ENCODE assay signal across 18 mouse cellular contexts in the genomic region with DNA sequence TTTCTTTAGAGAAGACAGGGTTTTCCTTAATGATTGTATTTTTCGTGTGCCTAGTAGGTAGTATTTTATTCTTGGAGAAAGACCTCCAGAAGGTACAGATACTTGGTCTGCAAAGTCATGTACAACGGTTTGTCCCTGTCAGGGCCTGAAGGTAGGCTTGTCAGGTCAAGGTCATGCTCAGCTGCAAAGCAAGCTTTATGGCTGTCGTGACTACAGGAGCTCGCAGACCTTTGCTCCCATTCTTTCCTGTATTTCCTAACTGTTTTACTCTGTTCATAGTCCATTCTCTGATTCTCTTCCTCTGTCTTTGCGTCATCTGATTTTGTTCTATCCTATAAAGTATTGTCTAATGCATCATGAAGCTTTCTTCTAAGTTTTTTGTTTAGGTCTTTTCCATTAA. TPM values are rescaled to one million over a fixed set of nuclear protein-coding genes. Genes with fewer than 3 reads are reported as not detected.
DNase-seq lines count a peak whose midpoint lies in the region; ATAC-seq lines count a peak whose summit lies in the region.
"Had no signal": no experiment of that assay in that cellular context is flagged by ENCODE, and none has a peak within 500 bp of the region (broad histone marks: within the 10 kb centered on the region; RNA-seq: fewer than 3 reads in every experiment).

No protein-coding gene starts in this region.

- no peak overlapping the region for H3K4me3 ChIP-seq in intestine, embryonic 16.5 days (ENCODE audit: low read length)
- no peak overlapping the region for H3K4me3 ChIP-seq in liver, embryonic 16.5 days (ENCODE audit: low read depth, low read length)
- H3K4me3 ChIP-seq: hindbrain, embryonic 10.5 days; midbrain, embryonic 15.5 days; neural tube, embryonic 15.5 days had no signal

- H3K4me1 ChIP-seq in intestine, embryonic 16.5 days (ENCODE audit: control insufficient read depth, insufficient read depth, low read length): no peaks in the 10 kb centered on the region
- H3K4me1 ChIP-seq in liver, embryonic 16.5 days (ENCODE audit: control insufficient read depth, low read depth, low read length): no peaks in the 10 kb centered on the region; the same call in 1 of the 2 replicates
- H3K4me1 ChIP-seq: hindbrain, embryonic 10.5 days; midbrain, embryonic 15.5 days; neural tube, embryonic 15.5 days had no signal

- no peak overlapping the region for H3K4me2 ChIP-seq in intestine, embryonic 16.5 days (ENCODE audit: low read depth, low read length)
- no peak overlapping the region for H3K4me2 ChIP-seq in liver, embryonic 16.5 days (ENCODE audit: low read depth, low read length)
- H3K4me2 ChIP-seq: midbrain, embryonic 15.5 days; neural tube, embryonic 15.5 days had no signal

- H3K27ac ChIP-seq in intestine, embryonic 16.5 days (ENCODE audit: low read length): no peak overlapping the region
- H3K27ac ChIP-seq in liver, embryonic 16.5 days (ENCODE audit: low read length): no peak overlapping the region
- H3K27ac ChIP-seq: hindbrain, embryonic 10.5 days; midbrain, embryonic 15.5 days; neural tube, embryonic 15.5 days had no signal

- H3K9ac ChIP-seq in intestine, embryonic 16.5 days (ENCODE audit: low read depth, low read length): no peak overlapping the region
- no peak overlapping the region for H3K9ac ChIP-seq in liver, embryonic 16.5 days (ENCODE audit: low read depth, low read length)
- H3K9ac ChIP-seq: forebrain, postnatal 0 days; midbrain, embryonic 15.5 days; neural tube, embryonic 15.5 days had no signal

- WGBS in intestine, embryonic 16.5 days: 67% methylated on average over 5 of the region's 5 CpGs
- 71% methylated on average over 5 of the region's 5 CpGs for WGBS in liver, embryonic 16.5 days (ENCODE audit: insufficient replicate concordance)

- peak; percentile 90 for ATAC-seq in intestine, embryonic 16.5 days
- ATAC-seq in liver, embryonic 16.5 days (ENCODE audit: low read depth): peak; percentile 78
- ATAC-seq: forebrain, postnatal 0 days; lung, postnatal 0 days; midbrain, embryonic 15.5 days had no signal

- H3K36me3 ChIP-seq in intestine, embryonic 16.5 days (ENCODE audit: control insufficient read depth, insufficient read depth, low read length): no peaks in the 10 kb centered on the region
- peaks cover 8% of the 10 kb centered on the region for H3K36me3 ChIP-seq in liver, embryonic 16.5 days (ENCODE audit: control insufficient read depth, insufficient read depth)

- no peaks in the 10 kb centered on the region for H3K27me3 ChIP-seq in intestine, embryonic 16.5 days (replicated peaks; ENCODE audit: control insufficient read depth, insufficient read depth, low read length)
- no peaks in the 10 kb centered on the region for H3K27me3 ChIP-seq in liver, embryonic 16.5 days (ENCODE audit: control insufficient read depth, insufficient read depth, low read depth, low read length)
- H3K27me3 ChIP-seq: CH12.LX; midbrain, embryonic 15.5 days; neural tube, embryonic 15.5 days had no signal

- DNase-seq in adrenal gland, postnatal 10 days: peak; percentile 31
- DNase-seq in adrenal gland, postnatal 25 days: no peak
- peak; percentile 19 for DNase-seq in kidney, postnatal 14 days
- DNase-seq in kidney, postnatal 10 days: no peak
- no peak for DNase-seq in thymus, postnatal 0 days (ENCODE audit: low spot score)
- DNase-seq: cerebellum, adult 18-20 months; cerebellum, postnatal 25 days; embryo, embryonic 11 days; forebrain, postnatal 0 days; gastrocnemius, postnatal 36 days; thymus, postnatal 25 days had no signal

- no peaks in the 10 kb centered on the region for H3K9me3 ChIP-seq in intestine, embryonic 16.5 days (ENCODE audit: control insufficient read depth, low read length)
- no peaks in the 10 kb centered on the region for H3K9me3 ChIP-seq in liver, embryonic 16.5 days (replicated peaks; ENCODE audit: control insufficient read depth, low read length)
- H3K9me3 ChIP-seq: hindbrain, embryonic 10.5 days; midbrain, embryonic 15.5 days; neural tube, embryonic 15.5 days had no signal

RNA-seq across cellular contexts. Expression of a gene that starts 49.3 kb away (rescaled TPM):
- total RNA-seq in adrenal gland, postnatal 10 days (2021): 10 to 100 TPM; 91.1 to 92.7 TPM
- total RNA-seq in adrenal gland, postnatal 25 days (2021): 90.0 and 132 TPM in 2 replicates
- 125 and 129 TPM in 2 replicates for polyA plus RNA-seq in intestine, embryonic 16.5 days (2015; fragmentation: Nextera tagmentation; extraction: Ambion mirVana)
- polyA plus RNA-seq in liver, embryonic 16.5 days (2015; fragmentation: Nextera tagmentation; extraction: Ambion mirVana): 64.6 and 68.9 TPM in 2 replicates
- polyA plus RNA-seq in thymus, postnatal 0 days (2015; fragmentation: Nextera tagmentation; extraction: Ambion mirVana): 157 and 164 TPM in 2 replicates

RNA-seq across cellular contexts. Expression of a gene that starts 49.3 kb away (rescaled TPM):
- total RNA-seq in adrenal gland, postnatal 10 days (2021): 100 to 1,000 TPM; 115 to 117 TPM
- total RNA-seq in adrenal gland, postnatal 25 days (2021): 129 and 151 TPM in 2 replicates
- polyA plus RNA-seq in intestine, embryonic 16.5 days (2015; fragmentation: Nextera tagmentation; extraction: Ambion mirVana): 153 and 159 TPM in 2 replicates
- 52.8 and 57.8 TPM in 2 replicates for polyA plus RNA-seq in liver, embryonic 16.5 days (2015; fragmentation: Nextera tagmentation; extraction: Ambion mirVana)
- 218 and 226 TPM in 2 replicates for polyA plus RNA-seq in thymus, postnatal 0 days (2015; fragmentation: Nextera tagmentation; extraction: Ambion mirVana)

Comparison
In these comparisons a context has a peak if more than half of its experiments do, and no peak if none do; other contexts are left out.
1. DNase-seq: peak in adrenal gland, postnatal 10 days (single experiment) and kidney, postnatal 14 days (single experiment); none in adrenal gland, postnatal 25 days (single experiment), kidney, postnatal 10 days (single experiment) and thymus, postnatal 0 days (single experiment).